ENCODE assay signal across 19 mouse cellular contexts in genomic region chr10:37436849-37437248, GRCm38 (mm10).
DNase-seq lines count a peak whose midpoint lies in the region; ATAC-seq and TF ChIP-seq lines count a peak whose summit lies in the region.
"Had no signal": no experiment of that assay in that cellular context is flagged by ENCODE, and none has a peak within 500 bp of the region (broad histone marks: within the 10 kb centered on the region; RNA-seq: fewer than 3 reads in every experiment).

No protein-coding gene starts in this region.

- H3K27me3 ChIP-seq in forebrain, embryonic 13.5 days: no peaks in the 10 kb centered on the region
- H3K27me3 ChIP-seq in forebrain, embryonic 14.5 days (replicated peaks; ENCODE audit: control insufficient read depth, insufficient read depth, low read length): no peaks in the 10 kb centered on the region
- H3K27me3 ChIP-seq in kidney, adult 2 months (replicated peaks; ENCODE audit: control insufficient read depth, insufficient read depth, low read length): no peaks in the 10 kb centered on the region
- H3K27me3 ChIP-seq: embryonic facial prominence, embryonic 13.5 days; heart, embryonic 12.5 days; hindbrain, embryonic 13.5 days; limb, embryonic 15.5 days; neural tube, embryonic 13.5 days had no signal

- no peaks in the 10 kb centered on the region for H3K9me3 ChIP-seq in forebrain, embryonic 13.5 days (replicated peaks)
- no peaks in the 10 kb centered on the region for H3K9me3 ChIP-seq in forebrain, embryonic 14.5 days (replicated peaks; ENCODE audit: control insufficient read depth, low read length)
- H3K9me3 ChIP-seq: embryonic facial prominence, embryonic 13.5 days; heart, embryonic 12.5 days; hindbrain, embryonic 13.5 days; limb, embryonic 15.5 days; neural tube, embryonic 13.5 days had no signal

- H3K9ac ChIP-seq in forebrain, embryonic 13.5 days: no peak overlapping the region
- no peak overlapping the region for H3K9ac ChIP-seq in forebrain, embryonic 14.5 days (ENCODE audit: low read length)
- H3K9ac ChIP-seq: embryonic facial prominence, embryonic 13.5 days; heart, embryonic 12.5 days; hindbrain, embryonic 13.5 days; limb, embryonic 15.5 days; liver, embryonic 14.5 days; neural tube, embryonic 13.5 days had no signal

- H3K36me3 ChIP-seq in forebrain, embryonic 13.5 days (ENCODE audit: poor library complexity, severe bottlenecking): no peaks in the 10 kb centered on the region
- no peaks in the 10 kb centered on the region for H3K36me3 ChIP-seq in forebrain, embryonic 14.5 days (ENCODE audit: control insufficient read depth, insufficient read depth, low read length)
- no peaks in the 10 kb centered on the region for H3K36me3 ChIP-seq in kidney, adult 2 months (ENCODE audit: control insufficient read depth, insufficient read depth, low read length)
- H3K36me3 ChIP-seq: embryonic facial prominence, embryonic 13.5 days; heart, embryonic 12.5 days; hindbrain, embryonic 13.5 days; limb, embryonic 15.5 days; neural tube, embryonic 13.5 days had no signal

- no peak for TF ChIP-seq POLR2A in kidney, adult 2 months (IDR thresholded peaks at IDR 0.05; ENCODE audit: low read depth, low read length)

- ATAC-seq in forebrain, embryonic 13.5 days: no peak
- no peak for ATAC-seq in forebrain, embryonic 14.5 days
- no peak for ATAC-seq in frontal cortex, adult (ENCODE audit: low TSS enrichment)
- ATAC-seq: inflammation-experienced regulatory T-cells, adult 6 months; midbrain, embryonic 16.5 days had no signal

- peaks cover 62% of the 10 kb centered on the region for H3K4me1 ChIP-seq in forebrain, embryonic 13.5 days
- peaks cover 25% of the 10 kb centered on the region for H3K4me1 ChIP-seq in forebrain, embryonic 14.5 days (ENCODE audit: control insufficient read depth, insufficient read depth, low read length)
- no peaks in the 10 kb centered on the region for H3K4me1 ChIP-seq in kidney, adult 2 months (ENCODE audit: control insufficient read depth, insufficient read depth, low read length)
- H3K4me1 ChIP-seq: heart, embryonic 12.5 days had no signal

- TF ChIP-seq CTCF in kidney, adult 2 months (conservative IDR thresholded peaks at IDR 0.05; ENCODE audit: insufficient read depth, insufficient read length, low read depth, low read length): no peak

- H3K4me3 ChIP-seq in forebrain, embryonic 13.5 days: no peak overlapping the region
- no peak overlapping the region for H3K4me3 ChIP-seq in forebrain, embryonic 14.5 days (ENCODE audit: low read depth, low read length)
- no peak overlapping the region for H3K4me3 ChIP-seq in kidney, adult 2 months (ENCODE audit: insufficient read depth, low read depth, low read length)
- H3K4me3 ChIP-seq: embryonic facial prominence, embryonic 13.5 days; heart, embryonic 12.5 days; hindbrain, embryonic 13.5 days; limb, embryonic 15.5 days; myocyte; neural tube, embryonic 13.5 days had no signal

- no peak for DNase-seq in forebrain, embryonic 14.5 days (ENCODE audit: low spot score)
- DNase-seq in kidney, adult 2 months: peak; percentile 2
- DNase-seq in kidney, adult 18-20 months: no peak
- DNase-seq in 3T3-L1 (ENCODE audit: low read depth, low spot score): peak; percentile 25
- peak; percentile 39 for DNase-seq in MN1 (ENCODE audit: low spot score)
- DNase-seq: adrenal gland, postnatal 25 days; kidney, adult 8-10 months; lung, postnatal 4 days had no signal

- H3K4me2 ChIP-seq in forebrain, embryonic 13.5 days: no peak overlapping the region
- no peak overlapping the region for H3K4me2 ChIP-seq in forebrain, embryonic 14.5 days (ENCODE audit: low read length)
- H3K4me2 ChIP-seq: embryonic facial prominence, embryonic 13.5 days; heart, embryonic 12.5 days; hindbrain, embryonic 13.5 days; limb, embryonic 15.5 days; neural tube, embryonic 13.5 days had no signal

- peak overlapping the region; percentile 35; the same call in 1 of the 2 replicates for H3K27ac ChIP-seq in forebrain, embryonic 13.5 days
- no peak overlapping the region for H3K27ac ChIP-seq in forebrain, embryonic 14.5 days (ENCODE audit: low read depth, low read length)
- no peak overlapping the region for H3K27ac ChIP-seq in kidney, adult 2 months (ENCODE audit: insufficient read depth, low read depth, low read length)
- H3K27ac ChIP-seq: embryonic facial prominence, embryonic 13.5 days; hindbrain, embryonic 13.5 days; limb, embryonic 15.5 days; liver, embryonic 14.5 days; neural tube, embryonic 13.5 days had no signal

Comparison
In these comparisons a context has a peak if more than half of its experiments do, and no peak if none do; other contexts are left out.
1. DNase-seq: peak in kidney, adult 2 months (single experiment), 3T3-L1 (single experiment) and MN1 (single experiment); none in forebrain, embryonic 14.5 days (single experiment) and kidney, adult 18-20 months (single experiment).